Mouse (Mus musculus): ENCODE measurements around the gene Msn.

DNA sequence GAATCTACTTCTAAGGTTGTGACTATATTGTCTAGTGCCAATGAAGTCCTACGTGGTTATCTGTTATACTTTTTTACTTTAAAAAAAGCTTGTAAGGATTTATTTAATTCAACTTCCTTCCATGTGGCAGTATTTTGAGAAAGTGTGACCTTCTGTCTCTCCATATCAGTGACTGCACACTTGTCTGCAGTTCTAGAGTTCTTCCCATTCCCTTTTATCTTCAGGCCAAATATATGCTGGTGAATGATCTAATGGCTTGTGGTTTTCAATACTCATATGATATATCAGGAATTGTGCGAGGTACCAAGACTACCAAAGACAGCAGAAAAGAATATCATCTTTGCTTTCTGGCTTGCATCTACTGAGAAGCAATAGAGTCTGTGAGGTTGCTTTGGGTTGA lies 43.4 kb downstream of the Msn start:
- TF ChIP-seq FLI1 (IDR thresholded peaks at IDR 0.05; ENCODE audit: low read length) (no peak), GATA1 (IDR thresholded peaks at IDR 0.05; ENCODE audit: borderline replicate concordance, low read length) (no peak)

All from megakaryocyte, embryonic 14.5 days (primary cell).